Mouse (Mus musculus) liver, embryonic 16.5 days (tissue): ENCODE data around the gene Thg1l. TPM values are rescaled to one million over a fixed set of nuclear protein-coding genes. Genes with fewer than 3 reads are reported as not detected.
A peak's percentile ranks its signal among the peaks of the same experiment; 100 is the strongest.

Experiments used
- ATAC-seq: fragments of 200-750 bp; cut with Nextera tagmentation; 2 replicates; pipeline ENCODE4 v1.8.0; 2017; ENCODE audit warnings: low read depth, mild to moderate bottlenecking, moderate number of reproducible peaks, moderate library complexity
- H3K27ac ChIP-seq: fragments of 300-500 bp; sonication (generic); 2 replicates; pipeline ENCODE4 v1.5.1; 2014; ENCODE audit warnings: mild to moderate bottlenecking, low read length
- H3K27me3 ChIP-seq: fragments of 300-500 bp; sonication (generic); 2 replicates; pipeline ENCODE4 v1.6.1; 2014; ENCODE audit warnings: low read depth, low read length, mixed read lengths; ENCODE audit not compliant: control insufficient read depth, insufficient read depth
- H3K36me3 ChIP-seq: fragments of 300-500 bp; sonication (generic); 2 replicates; pipeline ENCODE4 v1.6.1; 2014; ENCODE audit warnings: mild to moderate bottlenecking; ENCODE audit not compliant: control insufficient read depth, insufficient read depth
- H3K4me1 ChIP-seq: fragments of 300-500 bp; sonication (generic); 2 replicates; pipeline ENCODE4 v1.6.1; 2014; ENCODE audit warnings: low read depth, low read length, mixed read lengths; ENCODE audit not compliant: control insufficient read depth
- H3K4me2 ChIP-seq: fragments of 300-500 bp; sonication (generic); 2 replicates; pipeline ENCODE4 v1.6.1; 2014; ENCODE audit warnings: low read depth, low read length, mixed read lengths
- H3K4me3 ChIP-seq: fragments of 300-500 bp; sonication (generic); 2 replicates; pipeline ENCODE4 v1.5.1; 2014; ENCODE audit warnings: low read depth, mild to moderate bottlenecking, low read length
- H3K9ac ChIP-seq: fragments of 300-500 bp; sonication (generic); 2 replicates; pipeline ENCODE4 v1.6.1; 2014; ENCODE audit warnings: low read depth, low read length
- H3K9me3 ChIP-seq: fragments of 300-500 bp; sonication (generic); replicated peaks from 2 replicates; pipeline ENCODE4 v1.6.1; 2016; ENCODE audit warnings: low read length; ENCODE audit not compliant: control insufficient read depth
- WGBS: fragments of 180-500 bp; shearing (Covaris S2); extraction: QIAGEN DNeasy Blood & Tissue Kit; methylation state at CpG from one replicate; pipeline ENCODE4 v1.1.7; 2014; ENCODE audit not compliant: insufficient replicate concordance; 5-methylcytosine and 5-hydroxymethylcytosine counted together
- polyA plus RNA-seq: library from polyadenylated mRNA; unstranded; fragments of >200 nt; fragmentation: Nextera tagmentation; extraction: Ambion mirVana; gene quantifications from 2 replicates; pipeline ENCODE4 v1.2.1, GENCODE M21; 2015

Gene Thg1l
- polyA plus RNA-seq, 1 experiment from 2014 or later, result 4.0 TPM

GRCm38 (mm10) chr11:45938917-45939316 lies 16.4 kb downstream of the Thg1l start:
- Histone ChIP-seq H3K4me1 (peaks cover 10% of the 10 kb centered on the region), H3K27ac (no peak overlapping the region), H3K4me3 (no peak overlapping the region), H3K4me2 (no peak overlapping the region), H3K9ac (no peak overlapping the region), H3K9me3 (no peaks in the 10 kb centered on the region), H3K27me3 (no peaks in the 10 kb centered on the region), H3K36me3 (no peaks in the 10 kb centered on the region)
- WGBS, result 58% methylated on average over 8 of the region's 8 CpGs
- ATAC-seq, result no peak

- Histone ChIP-seq H3K9ac (no peak overlapping the region), H3K4me2 (no peak overlapping the region), H3K9me3 (no peaks in the 10 kb centered on the region), H3K27me3 (no peaks in the 10 kb centered on the region), H3K4me3 (no peak overlapping the region), H3K27ac (no peak overlapping the region), H3K4me1 (no peaks in the 10 kb centered on the region), H3K36me3 (no peaks in the 10 kb centered on the region)
- 85% methylated on average over 8 of the region's 8 CpGs for WGBS
- no peak for ATAC-seq
Measured at GRCm38 (mm10) chr11:45937478-45937877, 17.8 kb downstream of the Thg1l start.

DNA sequence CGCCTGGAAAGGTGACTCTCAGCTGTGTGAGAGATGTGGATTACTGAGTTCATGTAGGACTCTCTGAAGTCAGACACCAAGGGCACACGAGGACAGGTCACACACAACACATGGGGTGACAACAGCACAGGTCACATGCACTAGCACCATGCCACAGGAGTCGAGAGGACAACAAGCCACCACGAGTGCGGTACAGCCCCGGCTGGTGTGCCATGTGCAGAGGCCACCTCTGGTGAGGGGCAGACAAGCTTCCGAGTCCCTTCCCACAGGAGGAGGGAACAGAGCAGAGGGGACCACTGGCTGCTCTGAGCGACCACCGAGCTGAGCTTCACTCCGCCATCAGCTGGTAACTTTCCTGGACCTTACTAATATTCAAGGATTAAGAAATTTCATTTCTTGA lies 22.5 kb downstream of the Thg1l start:
- no peaks in the 10 kb centered on the region for H3K9me3 ChIP-seq
- no peak overlapping the region for H3K4me2 ChIP-seq
- H3K9ac ChIP-seq, result no peak overlapping the region
- H3K36me3 ChIP-seq, result no peaks in the 10 kb centered on the region; the same call in 1 of the 2 replicates
- H3K27me3 ChIP-seq, result no peaks in the 10 kb centered on the region
- 80% methylated on average over 10 of the region's 10 CpGs for WGBS
- no peak overlapping the region for H3K27ac ChIP-seq
- no peak for ATAC-seq
- H3K4me1 ChIP-seq, result no peaks in the 10 kb centered on the region
- H3K4me3 ChIP-seq, result no peak overlapping the region

DNA sequence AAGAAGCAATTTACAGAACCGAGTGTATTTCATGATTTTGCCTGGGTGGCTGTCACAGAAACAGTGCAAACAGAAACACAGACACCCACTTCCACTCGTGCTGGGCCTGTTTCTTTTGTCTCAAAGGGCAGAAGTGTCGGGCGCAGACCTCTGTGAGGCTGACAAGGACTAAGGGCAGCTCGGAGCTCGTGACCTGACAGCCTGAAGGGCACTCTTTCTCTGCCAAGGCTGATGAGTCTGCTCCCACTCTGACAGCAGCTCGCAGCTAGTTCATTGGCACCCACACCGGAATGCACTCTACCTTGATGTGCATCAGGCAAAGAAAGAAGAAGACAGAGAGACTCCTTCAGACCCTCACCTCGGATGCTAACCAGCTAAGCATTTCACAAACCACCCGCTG lies 25.8 kb downstream of the Thg1l start:
- no peaks in the 10 kb centered on the region for H3K27me3 ChIP-seq
- no peak for ATAC-seq
- no peak overlapping the region for H3K4me2 ChIP-seq
- H3K9me3 ChIP-seq, result no peaks in the 10 kb centered on the region
- 73% methylated on average over 10 of the region's 10 CpGs for WGBS
- H3K4me3 ChIP-seq, result no peak overlapping the region
- no peak overlapping the region for H3K9ac ChIP-seq
- H3K4me1 ChIP-seq, result no peaks in the 10 kb centered on the region
- no peaks in the 10 kb centered on the region; the same call in 1 of the 2 replicates for H3K36me3 ChIP-seq
- H3K27ac ChIP-seq, result no peak overlapping the region

GRCm38 (mm10) chr11:45927456-45927855 lies 27.8 kb downstream of the Thg1l start:
- no peak for ATAC-seq
- Histone ChIP-seq H3K27ac (no peak overlapping the region), H3K9me3 (no peaks in the 10 kb centered on the region), H3K4me1 (no peaks in the 10 kb centered on the region), H3K36me3 (no peaks in the 10 kb centered on the region; the same call in 1 of the 2 replicates), H3K4me3 (no peak overlapping the region), H3K9ac (no peak overlapping the region), H3K4me2 (no peak overlapping the region), H3K27me3 (no peaks in the 10 kb centered on the region)
- 55% methylated on average over 5 of the region's 5 CpGs for WGBS

GRCm38 (mm10) chr11:45926640-45927082 lies 28.6 kb downstream of the Thg1l start:
- Histone ChIP-seq H3K27me3 (no peaks in the 10 kb centered on the region), H3K9ac (peak overlapping the region; percentile 52), H3K36me3 (no peaks in the 10 kb centered on the region; the same call in 1 of the 2 replicates), H3K9me3 (no peaks in the 10 kb centered on the region), H3K4me2 (peak overlapping the region; percentile 78), H3K4me3 (peak overlapping the region; percentile 56), H3K4me1 (no peaks in the 10 kb centered on the region; the same call in 1 of the 2 replicates), H3K27ac (no peak overlapping the region)
- peak; percentile 82 for ATAC-seq
- WGBS, result under 1% methylated on average over 9 of the region's 9 CpGs

DNA sequence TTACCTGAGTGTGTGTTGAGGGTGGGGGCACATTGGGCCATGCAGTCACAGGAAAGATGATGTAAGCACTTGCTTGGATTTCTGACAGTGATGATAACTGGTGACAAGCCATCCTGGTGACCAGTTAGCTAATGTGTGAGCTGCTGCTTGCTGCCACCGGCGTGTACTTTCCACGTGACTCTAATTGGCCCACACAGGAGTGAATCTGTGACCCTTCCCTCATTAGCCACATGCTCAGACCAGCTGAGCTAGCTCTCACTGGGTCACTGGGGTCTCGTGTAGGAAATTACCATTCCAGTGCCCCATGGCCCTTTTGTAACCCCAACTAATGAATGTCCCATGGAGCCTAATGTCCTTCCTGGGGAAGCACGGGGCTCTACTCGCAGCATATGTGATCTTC lies 29.9 kb downstream of the Thg1l start:
- Histone ChIP-seq H3K27ac (no peak overlapping the region), H3K27me3 (no peaks in the 10 kb centered on the region), H3K9ac (no peak overlapping the region), H3K4me3 (no peak overlapping the region), H3K36me3 (no peaks in the 10 kb centered on the region), H3K4me1 (no peaks in the 10 kb centered on the region; the same call in 1 of the 2 replicates), H3K4me2 (no peak overlapping the region), H3K9me3 (no peaks in the 10 kb centered on the region)
- 51% methylated on average over 6 of the region's 6 CpGs for WGBS
- ATAC-seq, result no peak

DNA sequence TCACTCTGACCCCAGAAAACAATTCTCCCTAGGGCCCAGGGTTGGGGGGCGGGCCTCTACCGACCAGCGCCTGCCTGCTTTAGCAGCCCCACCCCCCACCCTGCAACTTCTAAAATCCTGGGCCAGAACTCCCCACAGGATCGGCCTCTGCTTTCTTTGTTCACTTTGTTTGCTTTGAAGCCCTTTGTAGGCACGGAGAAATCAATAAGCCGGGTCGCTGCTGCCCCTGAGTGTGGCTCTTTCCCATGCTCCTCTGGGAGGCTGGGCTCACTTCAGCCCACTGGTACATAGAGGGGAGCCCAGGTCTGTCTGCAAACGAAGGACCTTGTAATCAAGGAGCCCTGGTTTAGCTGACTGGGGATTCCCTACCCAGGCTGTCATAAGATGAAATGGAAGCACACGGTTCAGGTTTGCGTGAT lies 33.8 kb downstream of the Thg1l start:
- no peak for ATAC-seq

GRCm38 (mm10) chr11:45921026-45921425 lies 34.3 kb downstream of the Thg1l start:
- Histone ChIP-seq H3K9me3 (no peaks in the 10 kb centered on the region), H3K27me3 (no peaks in the 10 kb centered on the region), H3K4me1 (no peaks in the 10 kb centered on the region; the same call in 1 of the 2 replicates), H3K4me2 (peak overlapping the region; percentile 10; the same call in 1 of the 2 replicates), H3K36me3 (no peaks in the 10 kb centered on the region), H3K9ac (no peak overlapping the region), H3K4me3 (no peak overlapping the region), H3K27ac (no peak overlapping the region)
- WGBS, result 52% methylated on average over 8 of the region's 8 CpGs
- ATAC-seq, result no peak

More for the DNA sequence above, 33.8 kb downstream of the Thg1l start:
- Histone ChIP-seq H3K9me3 (no peaks in the 10 kb centered on the region), H3K4me2 (peak overlapping the region; percentile 10; the same call in 1 of the 2 replicates), H3K27ac (no peak overlapping the region), H3K9ac (no peak overlapping the region), H3K36me3 (no peaks in the 10 kb centered on the region), H3K27me3 (no peaks in the 10 kb centered on the region), H3K4me1 (no peaks in the 10 kb centered on the region; the same call in 1 of the 2 replicates), H3K4me3 (no peak overlapping the region)
- 31% methylated on average over 10 of the region's 10 CpGs for WGBS
